Mouse (Mus musculus) ovary, postnatal 10 days (tissue): Measurements from ENCODE around the gene Acvr1b.

Experiments
- DNase-seq: peaks from one replicate; pipeline ENCODE4 v3.0.0; 2022; ENCODE audit warnings: low spot score

Gene Acvr1b

GRCm38 (mm10) chr15:101230503-101230902 lies 56.6 kb downstream of the Acvr1b start:
- no peak for DNase-seq

- DNase-seq, result no peak
These were observed 57.3 kb downstream of the Acvr1b start for GRCm38 (mm10) chr15:101230995-101231647.

GRCm38 (mm10) chr15:101231648-101232180 lies 57.8 kb downstream of the Acvr1b start:
- DNase-seq, result no peak

GRCm38 (mm10) chr15:101232607-101233006 lies 58.7 kb downstream of the Acvr1b start:
- DNase-seq, result no peak

GRCm38 (mm10) chr15:101233183-101233582 lies 59.3 kb downstream of the Acvr1b start:
- no peak for DNase-seq

GRCm38 (mm10) chr15:101233641-101234275 lies 59.9 kb downstream of the Acvr1b start:
- no peak for DNase-seq

- DNase-seq, result no peak
These were observed 60.9 kb downstream of the Acvr1b start for GRCm38 (mm10) chr15:101234611-101235341.

- no peak for DNase-seq
These were observed 61.5 kb downstream of the Acvr1b start for GRCm38 (mm10) chr15:101235342-101235698.

- DNase-seq, result no peak
These were observed 62.0 kb downstream of the Acvr1b start for GRCm38 (mm10) chr15:101235728-101236327.

- DNase-seq, result no peak
These were observed 63.0 kb downstream of the Acvr1b start for GRCm38 (mm10) chr15:101236878-101237277.

GRCm38 (mm10) chr15:101238885-101239511 lies 65.1 kb downstream of the Acvr1b start:
- DNase-seq, result no peak

- DNase-seq, result no peak
These were observed 66.0 kb downstream of the Acvr1b start for GRCm38 (mm10) chr15:101239821-101240220.

GRCm38 (mm10) chr15:101240799-101241204 lies 66.9 kb downstream of the Acvr1b start:
- no peak for DNase-seq

GRCm38 (mm10) chr15:101241236-101241635 lies 67.4 kb downstream of the Acvr1b start:
- DNase-seq, result no peak

GRCm38 (mm10) chr15:101241853-101242252 lies 68.0 kb downstream of the Acvr1b start:
- DNase-seq, result no peak

GRCm38 (mm10) chr15:101242645-101243044 lies 68.8 kb downstream of the Acvr1b start:
- DNase-seq, result no peak

- no peak for DNase-seq
These were observed 70.1 kb downstream of the Acvr1b start for GRCm38 (mm10) chr15:101244012-101244411.

- DNase-seq, result peak; percentile 85
These were observed 72.6 kb downstream of the Acvr1b start for GRCm38 (mm10) chr15:101246231-101247154.

- no peak for DNase-seq
These were observed 73.3 kb downstream of the Acvr1b start for GRCm38 (mm10) chr15:101247155-101247498.

- no peak for DNase-seq
These were observed 74.3 kb downstream of the Acvr1b start for GRCm38 (mm10) chr15:101248029-101248710.
